Mouse (Mus musculus) embryonic fibroblast, embryonic 13.5 days (primary cell): Measurements from ENCODE around the gene Lgi4.
A peak's percentile ranks its signal among the peaks of the same experiment; 100 is the strongest.

Source experiments
- CTCF ChIP-seq: IDR thresholded peaks from 2 replicates; pipeline ENCODE4 v1.5.1; 2011; ENCODE audit warnings: mild to moderate bottlenecking, control low read depth, low read length, moderate library complexity, borderline replicate concordance; ENCODE audit not compliant: insufficient read depth
- POLR2A ChIP-seq: IDR thresholded peaks from 2 replicates; pipeline ENCODE4 v1.6.1; 2011; ENCODE audit warnings: low read depth, mild to moderate bottlenecking, control low read depth, low read length, moderate library complexity

DNA sequence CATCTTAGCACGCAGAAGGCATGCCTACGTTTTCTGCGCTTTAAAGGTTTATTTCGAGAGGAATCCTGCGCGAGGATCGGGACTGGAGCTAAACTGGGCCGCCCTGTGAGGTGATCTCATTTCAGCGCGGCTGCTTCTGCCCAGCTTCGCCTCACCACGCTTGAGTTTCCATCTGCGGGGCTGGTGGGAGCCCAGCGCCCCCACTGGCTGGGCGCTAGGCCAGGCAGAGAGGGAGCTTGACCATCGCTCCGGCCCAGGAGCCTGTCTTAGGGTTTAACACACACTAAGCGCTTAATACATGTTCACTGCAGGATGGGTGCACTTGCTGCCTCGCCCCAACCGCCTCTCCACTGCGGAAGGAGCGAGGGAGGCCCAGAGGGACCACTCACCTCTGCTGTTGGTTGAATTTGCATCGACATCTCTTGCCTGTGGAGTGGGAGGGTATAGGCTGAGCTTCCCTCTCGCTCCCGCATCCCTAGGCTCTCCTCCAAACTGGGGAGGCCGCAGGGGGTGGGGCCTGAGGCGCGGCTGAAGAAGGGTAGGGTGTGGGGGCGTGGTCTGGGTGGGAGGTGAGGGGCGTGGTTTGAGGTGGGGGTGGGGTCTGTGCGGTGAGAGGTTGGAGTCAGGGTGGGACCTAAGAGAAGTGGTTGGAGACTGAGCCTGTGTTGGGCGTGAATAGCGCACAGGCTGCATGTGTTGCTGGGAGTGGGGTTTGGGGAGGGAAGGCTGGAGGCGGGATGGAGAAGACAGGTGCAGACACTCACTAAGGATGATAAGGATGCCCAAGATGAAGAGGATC, 6.3 kb upstream of the Lgi4 start:
- TF ChIP-seq POLR2A (no peak), CTCF (0 out of 2 replicates have a peak, but pooled peaks have one; percentile 7)
